Mouse (Mus musculus) hindbrain, embryonic 16.5 days (tissue): ENCODE measurements around the gene Vstm4. TPM values are rescaled to one million over a fixed set of nuclear protein-coding genes. Genes with fewer than 3 reads are reported as not detected.

Experiments
- ATAC-seq: fragments of 200-750 bp; cut with Nextera tagmentation; 2 replicates; pipeline ENCODE4 v1.8.0; 2017; ENCODE audit warnings: moderate TSS enrichment, moderate library complexity
- H3K27ac ChIP-seq: fragments of 300-500 bp; sonication (generic); 2 replicates; pipeline ENCODE4 v1.5.1; 2014; ENCODE audit warnings: low read depth, mild to moderate bottlenecking, control low read depth, low read length, moderate library complexity
- H3K27me3 ChIP-seq: fragments of 300-500 bp; sonication (generic); replicated peaks from 2 replicates; pipeline ENCODE4 v1.6.1; 2014; ENCODE audit warnings: low read length; ENCODE audit not compliant: control insufficient read depth, insufficient read depth
- H3K36me3 ChIP-seq: fragments of 300-500 bp; sonication (generic); 2 replicates; pipeline ENCODE4 v1.6.1; 2014; ENCODE audit warnings: mild to moderate bottlenecking, low read length, moderate library complexity, mixed read lengths; ENCODE audit not compliant: control insufficient read depth, insufficient read depth
- H3K4me1 ChIP-seq: fragments of 300-500 bp; sonication (generic); 2 replicates; pipeline ENCODE4 v1.6.1; 2014; ENCODE audit warnings: low read depth, low read length; ENCODE audit not compliant: control insufficient read depth, insufficient read depth
- H3K4me2 ChIP-seq: fragments of 300-500 bp; sonication (generic); 2 replicates; pipeline ENCODE4 v1.6.1; 2014; ENCODE audit warnings: mild to moderate bottlenecking, low read length, control low read depth, moderate library complexity
- H3K4me3 ChIP-seq: fragments of 300-500 bp; sonication (generic); 2 replicates; pipeline ENCODE4 v1.5.1; 2014; ENCODE audit warnings: mild to moderate bottlenecking, low read length, control low read depth, moderate library complexity
- H3K9ac ChIP-seq: fragments of 300-500 bp; sonication (generic); 2 replicates; pipeline ENCODE4 v1.6.1; 2014; ENCODE audit warnings: low read depth, mild to moderate bottlenecking, control low read depth, low read length, moderate library complexity
- H3K9me3 ChIP-seq: fragments of 300-500 bp; sonication (generic); 2 replicates; pipeline ENCODE4 v1.6.1; 2014; ENCODE audit warnings: mild to moderate bottlenecking, low read length, moderate library complexity; ENCODE audit not compliant: control insufficient read depth
- WGBS: fragments of 180-500 bp; shearing (Covaris S2); extraction: QIAGEN DNeasy Blood & Tissue Kit; methylation state at CpG from one replicate; pipeline ENCODE4 v1.1.7; 2014; 5-methylcytosine and 5-hydroxymethylcytosine counted together
- polyA plus RNA-seq: library from polyadenylated mRNA; unstranded; fragments of >200 nt; fragmentation: Nextera tagmentation; extraction: Ambion mirVana; gene quantifications from 2 replicates; pipeline ENCODE4 v1.2.1, GENCODE M21; 2015

The Vstm4 gene
- 14.5 and 16.3 TPM in 2 replicates for polyA plus RNA-seq

DNA sequence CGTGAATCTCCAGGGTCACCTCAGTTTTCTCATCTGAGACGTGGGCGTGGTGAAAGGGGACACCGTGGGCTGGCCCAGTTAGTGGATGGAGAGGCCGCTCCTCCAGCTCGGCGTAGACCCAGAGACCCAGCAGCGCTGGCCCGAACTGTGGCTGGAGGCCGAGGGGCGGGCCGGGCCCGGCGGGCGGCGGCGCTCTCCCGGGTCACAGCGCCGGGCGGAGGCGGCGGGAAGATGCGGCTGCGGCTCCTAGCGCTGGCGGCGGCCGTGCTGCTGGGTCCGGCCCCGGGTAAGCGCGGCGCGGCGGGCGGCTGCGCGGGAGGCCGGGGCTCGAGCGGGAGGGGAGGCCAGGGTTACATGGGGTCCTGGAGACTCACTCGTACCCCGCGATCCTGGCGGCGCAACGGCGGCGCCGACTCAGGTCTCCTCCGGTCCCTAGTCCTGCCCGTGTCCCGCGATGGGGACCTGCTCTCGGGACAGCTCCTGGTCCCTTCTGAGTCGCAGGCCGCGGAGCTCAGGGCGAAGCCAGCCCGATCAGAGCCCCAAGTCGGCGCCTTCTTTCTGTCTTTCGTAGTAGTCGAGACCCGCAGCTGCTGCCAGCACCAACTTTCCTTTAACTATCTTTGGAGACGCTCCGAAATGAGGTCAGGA is at the start of gene Vstm4:
Gene Vstm4, plus strand, starts transcription at position 76 of the 648 bp plus-strand sequence.
- Histone ChIP-seq H3K9ac (peak within 1 kb of the TSS; percentile 77), H3K4me1 (peaks cover 11% of the 10 kb centered on the region), H3K4me2 (peak within 1 kb of the TSS; percentile 82), H3K9me3 (no peaks in the 10 kb centered on the region), H3K4me3 (peak within 1 kb of the TSS; percentile 56), H3K27ac (peak within 1 kb of the TSS; percentile 51; the same call in 1 of the 2 replicates), H3K36me3 (no peaks in the 10 kb centered on the region), H3K27me3 (no peaks in the 10 kb centered on the region)
- ATAC-seq, result peak; percentile 84
- WGBS, result 1% methylated on average over 31 of the region's 68 CpGs

- ATAC-seq, result no peak
- no peaks in the 10 kb centered on the region for H3K4me1 ChIP-seq
Observed at GRCm38 (mm10) chr14:32810111-32810510, 46.4 kb upstream of the Vstm4 start.

GRCm38 (mm10) chr14:32812429-32812828 is 44.1 kb upstream of the Vstm4 start:
- ATAC-seq, result no peak
- Histone ChIP-seq H3K4me3 (no peak overlapping the region), H3K9me3 (no peaks in the 10 kb centered on the region), H3K4me2 (no peak overlapping the region), H3K27me3 (no peaks in the 10 kb centered on the region), H3K9ac (no peak overlapping the region), H3K36me3 (no peaks in the 10 kb centered on the region), H3K27ac (no peak overlapping the region), H3K4me1 (no peaks in the 10 kb centered on the region)
- 72% methylated on average over 6 of the region's 6 CpGs for WGBS

More at GRCm38 (mm10) chr14:32810111-32810510, 46.4 kb upstream of the Vstm4 start:
- no peaks in the 10 kb centered on the region for H3K9me3 ChIP-seq
- H3K27ac ChIP-seq, result no peak overlapping the region
- H3K9ac ChIP-seq, result no peak overlapping the region
- no peaks in the 10 kb centered on the region for H3K27me3 ChIP-seq
- H3K4me2 ChIP-seq, result no peak overlapping the region
- no peak overlapping the region for H3K4me3 ChIP-seq
- H3K36me3 ChIP-seq, result no peaks in the 10 kb centered on the region

DNA sequence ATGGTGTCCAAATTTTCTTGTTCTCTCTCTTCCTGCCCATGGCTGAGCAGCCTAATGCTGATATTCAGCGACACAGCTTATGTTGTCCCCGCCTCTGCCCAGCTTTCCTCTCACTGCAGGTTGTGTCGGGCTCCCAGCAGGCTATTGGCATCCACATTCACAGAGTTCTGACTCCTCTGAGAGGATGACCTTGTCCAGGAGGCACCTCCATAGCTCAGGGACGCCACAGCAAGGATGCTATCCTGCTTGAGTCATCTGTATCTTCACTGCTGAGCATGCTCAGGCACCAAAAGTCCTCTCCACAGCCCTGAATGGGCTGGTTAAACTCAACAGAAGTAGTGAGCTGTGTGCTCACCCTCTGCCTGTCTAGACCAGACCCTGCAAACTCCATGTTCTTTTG is 41.6 kb upstream of the Vstm4 start:
- Histone ChIP-seq H3K4me1 (no peaks in the 10 kb centered on the region), H3K4me2 (no peak overlapping the region), H3K36me3 (no peaks in the 10 kb centered on the region), H3K27ac (no peak overlapping the region), H3K27me3 (no peaks in the 10 kb centered on the region), H3K4me3 (no peak overlapping the region), H3K9ac (no peak overlapping the region), H3K9me3 (no peaks in the 10 kb centered on the region)
- no peak for ATAC-seq
- 63% methylated on average over 4 of the region's 4 CpGs for WGBS

DNA sequence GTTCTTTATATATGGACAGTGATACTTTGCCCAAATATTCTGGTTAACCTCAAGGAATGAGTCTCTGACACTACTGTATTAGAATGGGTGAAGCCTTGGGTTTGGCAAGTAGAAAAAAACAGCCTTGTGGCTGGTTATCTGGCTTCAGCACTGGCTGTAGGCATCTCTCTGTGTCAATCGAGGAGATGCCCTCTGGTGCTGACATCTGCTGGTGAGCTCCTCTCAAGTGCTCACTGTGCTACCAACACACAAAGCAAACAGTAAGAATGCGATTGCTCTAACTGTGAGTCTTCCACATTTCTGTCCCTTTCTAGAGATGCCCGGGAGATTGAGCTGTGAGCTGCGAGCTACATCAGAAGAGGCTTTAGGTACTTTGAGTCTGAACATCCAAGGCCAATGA is 40.0 kb upstream of the Vstm4 start:
- Histone ChIP-seq H3K4me1 (no peaks in the 10 kb centered on the region), H3K27ac (no peak overlapping the region), H3K36me3 (no peaks in the 10 kb centered on the region), H3K4me3 (no peak overlapping the region), H3K9me3 (no peaks in the 10 kb centered on the region), H3K27me3 (no peaks in the 10 kb centered on the region), H3K4me2 (no peak overlapping the region), H3K9ac (no peak overlapping the region)
- no peak for ATAC-seq
- 72% methylated on average over 4 of the region's 4 CpGs for WGBS

DNA sequence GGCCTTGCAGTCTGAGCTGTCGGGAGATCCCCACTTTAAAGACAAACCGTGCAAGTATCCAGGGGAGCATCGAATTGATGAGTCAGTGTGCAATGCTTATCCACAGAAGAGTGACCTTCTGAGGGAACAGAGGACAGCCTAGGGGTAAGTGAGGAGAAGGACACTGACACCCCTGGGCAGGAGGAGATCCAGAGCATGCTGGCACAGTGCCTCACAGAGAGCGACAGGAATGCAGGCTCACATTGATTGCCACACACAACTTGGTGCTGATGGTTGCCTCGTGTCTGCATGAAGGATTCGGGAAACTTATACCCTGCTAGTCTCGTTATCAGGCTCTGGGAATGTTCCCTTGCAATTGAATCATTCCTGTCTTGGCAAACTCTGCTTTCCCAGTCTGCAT is 39.3 kb upstream of the Vstm4 start:
- WGBS, result 63% methylated on average over 7 of the region's 7 CpGs
- Histone ChIP-seq H3K4me3 (no peak overlapping the region), H3K36me3 (no peaks in the 10 kb centered on the region), H3K27ac (no peak overlapping the region), H3K9me3 (no peaks in the 10 kb centered on the region), H3K4me2 (no peak overlapping the region), H3K9ac (no peak overlapping the region), H3K4me1 (no peaks in the 10 kb centered on the region), H3K27me3 (no peaks in the 10 kb centered on the region)
- ATAC-seq, result no peak

DNA sequence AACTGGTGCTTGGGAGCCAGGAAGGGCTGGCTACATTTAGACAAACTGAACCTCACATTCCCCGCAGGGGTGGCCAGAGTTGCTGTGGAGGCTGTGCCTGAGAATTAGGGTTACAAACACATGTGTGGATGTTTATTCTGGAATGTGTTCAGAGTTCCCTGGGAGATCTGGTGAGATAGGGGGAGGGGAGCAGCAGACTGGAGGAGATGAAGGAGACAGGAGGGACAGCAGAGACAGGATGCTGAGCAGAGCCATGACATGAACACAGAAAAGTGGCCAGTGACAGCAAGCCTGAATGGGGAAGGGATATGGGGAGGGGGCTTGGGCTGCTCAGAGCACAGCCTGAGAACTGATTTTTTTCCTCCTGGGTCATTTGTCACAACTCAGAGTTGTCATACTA is 37.3 kb upstream of the Vstm4 start:
- Histone ChIP-seq H3K27ac (no peak overlapping the region), H3K27me3 (no peaks in the 10 kb centered on the region), H3K4me2 (no peak overlapping the region), H3K9me3 (no peaks in the 10 kb centered on the region), H3K4me1 (no peaks in the 10 kb centered on the region), H3K9ac (no peak overlapping the region), H3K36me3 (no peaks in the 10 kb centered on the region), H3K4me3 (no peak overlapping the region)
- 0 out of 2 replicates have a peak, but pooled peaks have one; percentile 48 for ATAC-seq
- 73% methylated on average over 1 of the region's 1 CpGs for WGBS

DNA sequence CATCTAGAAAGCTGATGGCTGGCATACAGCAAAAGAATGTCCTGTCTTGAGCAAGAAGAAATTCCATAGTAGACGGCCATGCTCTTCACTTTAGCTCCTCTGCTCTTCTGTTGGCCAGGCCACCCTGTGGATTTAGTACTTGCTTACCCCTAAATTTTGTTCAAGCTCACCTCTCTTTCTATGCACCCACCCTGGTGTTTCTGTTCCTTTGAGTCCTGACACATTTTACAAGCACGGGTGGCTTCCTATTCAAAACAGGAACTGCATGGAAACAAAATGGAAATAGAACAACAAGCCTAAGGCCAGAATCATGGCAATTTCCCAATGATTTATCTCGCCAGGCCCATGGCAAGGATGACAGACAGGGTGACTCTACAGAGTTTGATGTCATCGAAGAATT is 33.7 kb upstream of the Vstm4 start:
- Histone ChIP-seq H3K4me2 (no peak overlapping the region), H3K36me3 (no peaks in the 10 kb centered on the region), H3K4me3 (no peak overlapping the region), H3K9ac (no peak overlapping the region), H3K27ac (no peak overlapping the region), H3K27me3 (no peaks in the 10 kb centered on the region), H3K9me3 (no peaks in the 10 kb centered on the region), H3K4me1 (peaks cover 5% of the 10 kb centered on the region; the same call in 1 of the 2 replicates)
- no peak for ATAC-seq
- WGBS, result 92% methylated on average over 4 of the region's 4 CpGs

DNA sequence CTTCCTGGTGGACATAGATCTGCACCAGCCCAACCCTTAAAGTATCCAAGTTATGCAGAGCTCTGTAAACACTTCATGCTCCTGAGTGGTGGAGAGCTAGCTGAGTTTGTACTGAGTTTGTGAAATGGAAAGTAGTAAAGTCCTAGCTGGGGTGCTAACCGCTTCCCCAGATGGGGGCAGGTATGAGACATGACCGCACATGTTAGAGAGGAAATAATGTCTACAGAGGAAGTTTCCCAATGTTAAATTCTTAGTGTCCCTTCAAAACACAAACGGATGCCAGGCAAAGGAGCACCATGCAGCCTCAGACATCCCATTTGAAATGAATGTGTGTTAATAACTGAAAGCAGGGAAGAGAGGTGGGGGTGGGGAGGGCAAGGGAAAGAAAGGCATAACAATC is 32.7 kb upstream of the Vstm4 start:
- H3K36me3 ChIP-seq, result no peaks in the 10 kb centered on the region
- no peak overlapping the region for H3K27ac ChIP-seq
- no peak for ATAC-seq
- 89% methylated on average over 3 of the region's 3 CpGs for WGBS
- no peak overlapping the region for H3K9ac ChIP-seq
- peaks cover 5% of the 10 kb centered on the region; the same call in 1 of the 2 replicates for H3K4me1 ChIP-seq
- no peaks in the 10 kb centered on the region for H3K27me3 ChIP-seq
- H3K4me2 ChIP-seq, result no peak overlapping the region
- no peaks in the 10 kb centered on the region for H3K9me3 ChIP-seq
- H3K4me3 ChIP-seq, result no peak overlapping the region
